Mouse (Mus musculus) myocyte (in vitro differentiated cells): ENCODE results near the gene Golga3.

ENCODE experiments used
- CEBPB ChIP-seq: IDR thresholded peaks from 2 replicates; pipeline ENCODE4 v1.6.1; 2011; ENCODE audit warnings: mild to moderate bottlenecking, moderate library complexity; ENCODE audit not compliant: poor library complexity, insufficient read depth, severe bottlenecking
- POLR2A ChIP-seq: IDR thresholded peaks from one replicate; pipeline ENCODE4 v1.6.1; 2011; ENCODE audit warnings: low read depth, mild to moderate bottlenecking, control low read depth, moderate library complexity; ENCODE audit not compliant: insufficient read length
- USF1 ChIP-seq: IDR thresholded peaks from one replicate; pipeline ENCODE4 v1.6.1; 2011; ENCODE audit warnings: low read depth, mild to moderate bottlenecking, control low read depth, moderate library complexity

- no peak for TF ChIP-seq POLR2A
- TF ChIP-seq USF1: no peak
- TF ChIP-seq CEBPB: no peak
These were observed 98.3 kb downstream of the Golga3 start for GRCm38 (mm10) chr5:110274846-110275245.
